Mouse (Mus musculus): Measurements from ENCODE around the gene Entpd7. TPM values are rescaled to one million over a fixed set of nuclear protein-coding genes. Genes with fewer than 3 reads are reported as not detected.
A peak's percentile ranks its signal among the peaks of the same experiment; 100 is the strongest.

Entpd7 gene
- polyA plus RNA-seq (2015; fragmentation: Nextera tagmentation; extraction: Ambion mirVana): 3.0 and 3.2 TPM in 2 replicates

GRCm38 (mm10) chr19:43689419-43690246 is at the start of gene Entpd7:
Gene Entpd7, plus strand, starts transcription at chr19:43689672.
- Histone ChIP-seq H3K27me3 (no peaks in the 10 kb centered on the region), H3K4me2 (peak within 1 kb of the TSS; percentile 97), H3K9me3 (replicated peaks) (no peaks in the 10 kb centered on the region), H3K9ac (peak within 1 kb of the TSS; percentile 83), H3K4me1 (replicated peaks) (peaks cover 14% of the 10 kb centered on the region), H3K27ac (peak within 1 kb of the TSS; percentile 44; the same call in 1 of the 2 replicates), H3K36me3 (peaks cover 6% of the 10 kb centered on the region; the same call in 1 of the 2 replicates), H3K4me3 (replicated peaks) (peak within 1 kb of the TSS; percentile 86)
- WGBS (ENCODE audit: insufficient replicate concordance): under 1% methylated on average over 60 of the region's 60 CpGs
- ATAC-seq (ENCODE audit: low read depth) (peak; percentile 99), DNase-seq (peak; percentile 96)

- Histone ChIP-seq H3K9me3 (replicated peaks) (no peaks in the 10 kb centered on the region), H3K27ac (no peak overlapping the region), H3K9ac (no peak overlapping the region), H3K4me2 (no peak overlapping the region), H3K36me3 (no peaks in the 10 kb centered on the region), H3K27me3 (no peaks in the 10 kb centered on the region), H3K4me1 (replicated peaks) (no peaks in the 10 kb centered on the region; the same call in 1 of the 2 replicates), H3K4me3 (replicated peaks) (no peak overlapping the region)
- ATAC-seq (ENCODE audit: low read depth) (no peak), DNase-seq (no peak)
- WGBS (ENCODE audit: insufficient replicate concordance): 57% methylated on average over 11 of the region's 11 CpGs
Measured at GRCm38 (mm10) chr19:43641833-43642232, 47.6 kb upstream of the Entpd7 start.

- DNase-seq (no peak), ATAC-seq (ENCODE audit: low read depth) (no peak)
- no peak overlapping the region for H3K27ac ChIP-seq
- 64% methylated on average over 9 of the region's 9 CpGs for WGBS (ENCODE audit: insufficient replicate concordance)
- no peaks in the 10 kb centered on the region for H3K9me3 ChIP-seq (replicated peaks)
- H3K4me2 ChIP-seq: no peak overlapping the region
- H3K4me1 ChIP-seq (replicated peaks): no peaks in the 10 kb centered on the region; the same call in 1 of the 2 replicates
- H3K36me3 ChIP-seq: no peaks in the 10 kb centered on the region
- H3K9ac ChIP-seq: no peak overlapping the region
- no peak overlapping the region for H3K4me3 ChIP-seq (replicated peaks)
- no peaks in the 10 kb centered on the region for H3K27me3 ChIP-seq
Measured at GRCm38 (mm10) chr19:43642843-43643242, 46.6 kb upstream of the Entpd7 start.

- H3K4me3 ChIP-seq (replicated peaks): no peak overlapping the region
- H3K36me3 ChIP-seq: no peaks in the 10 kb centered on the region
- H3K9ac ChIP-seq: no peak overlapping the region
- no peaks in the 10 kb centered on the region; the same call in 1 of the 2 replicates for H3K4me1 ChIP-seq (replicated peaks)
- no peak for ATAC-seq (ENCODE audit: low read depth)
- WGBS (ENCODE audit: insufficient replicate concordance): 46% methylated on average over 9 of the region's 9 CpGs
- H3K27ac ChIP-seq: no peak overlapping the region
- H3K4me2 ChIP-seq: no peak overlapping the region
- no peak for DNase-seq
- H3K9me3 ChIP-seq (replicated peaks): no peaks in the 10 kb centered on the region
- H3K27me3 ChIP-seq: no peaks in the 10 kb centered on the region
Measured at GRCm38 (mm10) chr19:43645508-43645907, 44.0 kb upstream of the Entpd7 start.

GRCm38 (mm10) chr19:43646852-43647251 is 42.6 kb upstream of the Entpd7 start:
- H3K36me3 ChIP-seq: no peaks in the 10 kb centered on the region
- DNase-seq (no peak), ATAC-seq (ENCODE audit: low read depth) (no peak)
- H3K27me3 ChIP-seq: peaks cover 6% of the 10 kb centered on the region; the same call in 1 of the 2 replicates
- H3K4me3 ChIP-seq (replicated peaks): no peak overlapping the region
- H3K4me1 ChIP-seq (replicated peaks): no peaks in the 10 kb centered on the region; the same call in 1 of the 2 replicates
- H3K9ac ChIP-seq: no peak overlapping the region
- H3K4me2 ChIP-seq: no peak overlapping the region
- H3K9me3 ChIP-seq (replicated peaks): no peaks in the 10 kb centered on the region
- 48% methylated on average over 7 of the region's 7 CpGs for WGBS (ENCODE audit: insufficient replicate concordance)
- no peak overlapping the region for H3K27ac ChIP-seq

GRCm38 (mm10) chr19:43647261-43647660 is 42.2 kb upstream of the Entpd7 start:
- ATAC-seq (ENCODE audit: low read depth): no peak
- Histone ChIP-seq H3K4me1 (replicated peaks) (no peaks in the 10 kb centered on the region; the same call in 1 of the 2 replicates), H3K36me3 (no peaks in the 10 kb centered on the region), H3K9me3 (replicated peaks) (no peaks in the 10 kb centered on the region), H3K27me3 (peaks cover 10% of the 10 kb centered on the region; the same call in 1 of the 2 replicates), H3K27ac (no peak overlapping the region), H3K9ac (no peak overlapping the region), H3K4me2 (no peak overlapping the region), H3K4me3 (replicated peaks) (no peak overlapping the region)
- no peak for DNase-seq
- 53% methylated on average over 9 of the region's 9 CpGs for WGBS (ENCODE audit: insufficient replicate concordance)

- H3K9me3 ChIP-seq (replicated peaks): no peaks in the 10 kb centered on the region
- H3K9ac ChIP-seq: no peak overlapping the region
- H3K4me2 ChIP-seq: no peak overlapping the region
- peaks cover 21% of the 10 kb centered on the region; the same call in 1 of the 2 replicates for H3K27me3 ChIP-seq
- H3K36me3 ChIP-seq: no peaks in the 10 kb centered on the region
- 59% methylated on average over 4 of the region's 4 CpGs for WGBS (ENCODE audit: insufficient replicate concordance)
- DNase-seq (no peak), ATAC-seq (ENCODE audit: low read depth) (no peak)
- no peak overlapping the region for H3K27ac ChIP-seq
- no peak overlapping the region for H3K4me3 ChIP-seq (replicated peaks)
- no peaks in the 10 kb centered on the region; the same call in 1 of the 2 replicates for H3K4me1 ChIP-seq (replicated peaks)
Measured at GRCm38 (mm10) chr19:43648343-43648742, 41.1 kb upstream of the Entpd7 start.

- Histone ChIP-seq H3K9me3 (replicated peaks) (no peaks in the 10 kb centered on the region), H3K27me3 (peaks cover 33% of the 10 kb centered on the region), H3K36me3 (no peaks in the 10 kb centered on the region), H3K4me2 (no peak overlapping the region), H3K27ac (no peak overlapping the region), H3K9ac (no peak overlapping the region), H3K4me3 (replicated peaks) (no peak overlapping the region), H3K4me1 (replicated peaks) (no peaks in the 10 kb centered on the region; the same call in 1 of the 2 replicates)
- WGBS (ENCODE audit: insufficient replicate concordance): 41% methylated on average over 8 of the region's 8 CpGs
- DNase-seq: no peak
- ATAC-seq (ENCODE audit: low read depth): no peak
Measured at GRCm38 (mm10) chr19:43651241-43651785, 38.2 kb upstream of the Entpd7 start.

- no peak overlapping the region for H3K9ac ChIP-seq
- no peaks in the 10 kb centered on the region for H3K9me3 ChIP-seq (replicated peaks)
- WGBS (ENCODE audit: insufficient replicate concordance): 32% methylated on average over 11 of the region's 11 CpGs
- DNase-seq (no peak), ATAC-seq (ENCODE audit: low read depth) (no peak)
- H3K4me2 ChIP-seq: no peak overlapping the region
- H3K4me1 ChIP-seq (replicated peaks): peaks cover 4% of the 10 kb centered on the region; the same call in 1 of the 2 replicates
- H3K27ac ChIP-seq: no peak overlapping the region
- no peaks in the 10 kb centered on the region for H3K36me3 ChIP-seq
- H3K27me3 ChIP-seq: peaks cover 33% of the 10 kb centered on the region
- no peak overlapping the region for H3K4me3 ChIP-seq (replicated peaks)
Measured at GRCm38 (mm10) chr19:43655735-43656492, 33.6 kb upstream of the Entpd7 start.

GRCm38 (mm10) chr19:43659632-43660031 is 29.8 kb upstream of the Entpd7 start:
- DNase-seq (no peak), ATAC-seq (ENCODE audit: low read depth) (no peak)
- no peak overlapping the region for H3K4me2 ChIP-seq
- WGBS (ENCODE audit: insufficient replicate concordance): 55% methylated on average over 6 of the region's 6 CpGs
- peaks cover 23% of the 10 kb centered on the region for H3K36me3 ChIP-seq
- H3K4me3 ChIP-seq (replicated peaks): no peak overlapping the region
- no peak overlapping the region for H3K27ac ChIP-seq
- H3K27me3 ChIP-seq: peaks cover 6% of the 10 kb centered on the region
- H3K9me3 ChIP-seq (replicated peaks): no peaks in the 10 kb centered on the region
- H3K4me1 ChIP-seq (replicated peaks): peaks cover 12% of the 10 kb centered on the region
- H3K9ac ChIP-seq: no peak overlapping the region

GRCm38 (mm10) chr19:43660774-43661173 is 28.7 kb upstream of the Entpd7 start:
- 30% methylated on average over 9 of the region's 9 CpGs for WGBS (ENCODE audit: insufficient replicate concordance)
- H3K27me3 ChIP-seq: no peaks in the 10 kb centered on the region; the same call in 1 of the 2 replicates
- H3K4me1 ChIP-seq (replicated peaks): peaks cover 12% of the 10 kb centered on the region
- peaks cover 23% of the 10 kb centered on the region for H3K36me3 ChIP-seq
- no peak overlapping the region for H3K9ac ChIP-seq
- H3K27ac ChIP-seq: no peak overlapping the region
- ATAC-seq (ENCODE audit: low read depth) (no peak), DNase-seq (no peak)
- H3K4me3 ChIP-seq (replicated peaks): no peak overlapping the region
- H3K9me3 ChIP-seq (replicated peaks): no peaks in the 10 kb centered on the region
- H3K4me2 ChIP-seq: no peak overlapping the region

Measured in liver, embryonic 13.5 days (tissue).